Mouse (Mus musculus): Measurements from ENCODE around the gene Zfhx2. TPM values are rescaled to one million over a fixed set of nuclear protein-coding genes. Genes with fewer than 3 reads are reported as not detected.

Zfhx2 gene
- total and polyA plus RNA-seq, 3 experiments, result 0.07 to 0.59 (median 0.30) TPM

Other genes starting within 250 kb of the Zfhx2 start
- gene Homez, start 221.4 kb downstream of the Zfhx2 start, total RNA-seq (2012; rRNA removed), result 2.3 and 3.7 TPM in 2 replicates
- 3.5 TPM in 2 replicates for gene Homez, start 221.4 kb downstream of the Zfhx2 start, total RNA-seq (2014; rRNA removed)
- 2.3 and 7.2 TPM in 2 replicates for gene Homez, start 221.4 kb downstream of the Zfhx2 start, polyA plus RNA-seq (2012; ENCODE audit: insufficient read length, low read depth)
- gene Ppp1r3e, start 214.8 kb downstream of the Zfhx2 start, total RNA-seq (2012; rRNA removed), result 1.3 and 1.6 TPM in 2 replicates
- 0.51 and 0.55 TPM in 2 replicates for gene Ppp1r3e, start 214.8 kb downstream of the Zfhx2 start, total RNA-seq (2014; rRNA removed)
- 1.2 and 1.4 TPM in 2 replicates for gene Ppp1r3e, start 214.8 kb downstream of the Zfhx2 start, polyA plus RNA-seq (2012; ENCODE audit: insufficient read length, low read depth)
- 4.8 and 6.2 TPM in 2 replicates for gene Bcl2l2, start 208.9 kb downstream of the Zfhx2 start, total RNA-seq (2012; rRNA removed)
- gene Bcl2l2, start 208.9 kb downstream of the Zfhx2 start, total RNA-seq (2014; rRNA removed), result 0.32 and 0.50 TPM in 2 replicates
- gene Bcl2l2, start 208.9 kb downstream of the Zfhx2 start, polyA plus RNA-seq (2012; ENCODE audit: insufficient read length, low read depth), result 0.46 and 0.76 TPM in 2 replicates
- 0.13 TPM in 1 of 2 replicates, not detected in the other for gene Gm20521, start 208.9 kb downstream of the Zfhx2 start, total RNA-seq (2012; rRNA removed)
- not detected in 2 replicates for gene Gm20521, start 208.9 kb downstream of the Zfhx2 start, total RNA-seq (2014; rRNA removed)
- gene Gm20521, start 208.9 kb downstream of the Zfhx2 start, polyA plus RNA-seq (2012; ENCODE audit: insufficient read length, low read depth), result not detected in 2 replicates
- gene Pabpn1, start 199.8 kb downstream of the Zfhx2 start, total RNA-seq (2012; rRNA removed), result 56.8 and 73.7 TPM in 2 replicates
- 85.5 and 88.0 TPM in 2 replicates for gene Pabpn1, start 199.8 kb downstream of the Zfhx2 start, total RNA-seq (2014; rRNA removed)
- gene Pabpn1, start 199.8 kb downstream of the Zfhx2 start, polyA plus RNA-seq (2012; ENCODE audit: insufficient read length, low read depth), result 275 and 302 TPM in 2 replicates
- 0.71 and 1.1 TPM in 2 replicates for gene Slc22a17, start 179.2 kb downstream of the Zfhx2 start, total RNA-seq (2012; rRNA removed)
- gene Slc22a17, start 179.2 kb downstream of the Zfhx2 start, total RNA-seq (2014; rRNA removed), result 0.04 and 0.16 TPM in 2 replicates
- 0.15 and 0.34 TPM in 2 replicates for gene Slc22a17, start 179.2 kb downstream of the Zfhx2 start, polyA plus RNA-seq (2012; ENCODE audit: insufficient read length, low read depth)
- gene Efs, start 166.2 kb downstream of the Zfhx2 start, total RNA-seq (2012; rRNA removed), result not detected in 2 replicates
- not detected in 2 replicates for gene Efs, start 166.2 kb downstream of the Zfhx2 start, total RNA-seq (2014; rRNA removed)
- gene Efs, start 166.2 kb downstream of the Zfhx2 start, polyA plus RNA-seq (2012; ENCODE audit: insufficient read length, low read depth), result not detected in 2 replicates
- not detected in 2 replicates for gene Il25, start 159.6 kb downstream of the Zfhx2 start, total RNA-seq (2012; rRNA removed)
- gene Il25, start 159.6 kb downstream of the Zfhx2 start, total RNA-seq (2014; rRNA removed), result not detected in 2 replicates
- gene Il25, start 159.6 kb downstream of the Zfhx2 start, polyA plus RNA-seq (2012; ENCODE audit: insufficient read length, low read depth), result not detected in 2 replicates
- not detected in 2 replicates for gene Cmtm5, start 156.1 kb downstream of the Zfhx2 start, total RNA-seq (2012; rRNA removed)
- not detected in 2 replicates for gene Cmtm5, start 156.1 kb downstream of the Zfhx2 start, total RNA-seq (2014; rRNA removed)
- gene Cmtm5, start 156.1 kb downstream of the Zfhx2 start, polyA plus RNA-seq (2012; ENCODE audit: insufficient read length, low read depth), result not detected in 2 replicates
- 0.21 and 0.98 TPM in 2 replicates for gene Myh6, start 125.4 kb downstream of the Zfhx2 start, total RNA-seq (2012; rRNA removed)
- gene Myh6, start 125.4 kb downstream of the Zfhx2 start, total RNA-seq (2014; rRNA removed), result 0.04 and 0.16 TPM in 2 replicates
- gene Myh6, start 125.4 kb downstream of the Zfhx2 start, polyA plus RNA-seq (2012; ENCODE audit: insufficient read length, low read depth), result 1.3 and 1.5 TPM in 2 replicates
- not detected in 2 replicates for gene Gm17428, start 115.4 kb downstream of the Zfhx2 start, total RNA-seq (2012; rRNA removed)
- not detected in 2 replicates for gene Gm17428, start 115.4 kb downstream of the Zfhx2 start, total RNA-seq (2014; rRNA removed)
- not detected in 2 replicates for gene Gm17428, start 115.4 kb downstream of the Zfhx2 start, polyA plus RNA-seq (2012; ENCODE audit: insufficient read length, low read depth)
- 0.08 TPM in 2 replicates for gene Myh7, start 97.7 kb downstream of the Zfhx2 start, total RNA-seq (2012; rRNA removed)
- not detected in 2 replicates for gene Myh7, start 97.7 kb downstream of the Zfhx2 start, total RNA-seq (2014; rRNA removed)
- gene Myh7, start 97.7 kb downstream of the Zfhx2 start, polyA plus RNA-seq (2012; ENCODE audit: insufficient read length, low read depth), result 0.57 TPM in 1 of 2 replicates, not detected in the other
- gene Ngdn, start 76.9 kb downstream of the Zfhx2 start, total RNA-seq (2012; rRNA removed), result 77.9 and 90.7 TPM in 2 replicates
- gene Ngdn, start 76.9 kb downstream of the Zfhx2 start, total RNA-seq (2014; rRNA removed), result 111 and 128 TPM in 2 replicates
- 75.4 and 79.0 TPM in 2 replicates for gene Ngdn, start 76.9 kb downstream of the Zfhx2 start, polyA plus RNA-seq (2012; ENCODE audit: insufficient read length, low read depth)
- gene Thtpa, start 2.5 kb upstream of the Zfhx2 start, total RNA-seq (2012; rRNA removed), result 3.7 and 4.0 TPM in 2 replicates
- gene Thtpa, start 2.5 kb upstream of the Zfhx2 start, total RNA-seq (2014; rRNA removed), result 9.0 and 9.4 TPM in 2 replicates
- 5.5 and 6.7 TPM in 2 replicates for gene Thtpa, start 2.5 kb upstream of the Zfhx2 start, polyA plus RNA-seq (2012; ENCODE audit: insufficient read length, low read depth)
- 23.4 and 28.5 TPM in 2 replicates for gene Ap1g2, start 14.3 kb upstream of the Zfhx2 start, total RNA-seq (2012; rRNA removed)
- gene Ap1g2, start 14.3 kb upstream of the Zfhx2 start, total RNA-seq (2014; rRNA removed), result 16.2 and 18.3 TPM in 2 replicates
- gene Ap1g2, start 14.3 kb upstream of the Zfhx2 start, polyA plus RNA-seq (2012; ENCODE audit: insufficient read length, low read depth), result 59.1 and 64.8 TPM in 2 replicates
- not detected in 2 replicates for gene Jph4, start 24.6 kb upstream of the Zfhx2 start, total RNA-seq (2012; rRNA removed)
- not detected in 2 replicates for gene Jph4, start 24.6 kb upstream of the Zfhx2 start, total RNA-seq (2014; rRNA removed)
- gene Jph4, start 24.6 kb upstream of the Zfhx2 start, polyA plus RNA-seq (2012; ENCODE audit: insufficient read length, low read depth), result not detected in 2 replicates
- gene Dhrs2, start 129.7 kb upstream of the Zfhx2 start, total RNA-seq (2012; rRNA removed), result not detected in 2 replicates
- gene Dhrs2, start 129.7 kb upstream of the Zfhx2 start, total RNA-seq (2014; rRNA removed), result not detected in 2 replicates
- not detected in 2 replicates for gene Dhrs2, start 129.7 kb upstream of the Zfhx2 start, polyA plus RNA-seq (2012; ENCODE audit: insufficient read length, low read depth)